Mouse (Mus musculus) liver, embryonic 14.5 days (tissue): ENCODE measurements around the gene Clrn2. TPM values are rescaled to one million over a fixed set of nuclear protein-coding genes. Genes with fewer than 3 reads are reported as not detected.
A peak's percentile ranks its signal among the peaks of the same experiment; 100 is the strongest.
"Not testable (repeated sequence)": the region's sequence is repeated elsewhere in the genome, so short reads cannot be mapped to it uniquely, and the experiment has no call there.

Source experiments
- ATAC-seq: fragments of 200-750 bp; cut with Nextera tagmentation; 2 replicates; pipeline ENCODE4 v1.8.0; 2017; ENCODE audit warnings: moderate number of reproducible peaks, mild to moderate bottlenecking, moderate library complexity; ENCODE audit not compliant: insufficient read depth
- DNase-seq, 3 experiments: peaks; one replicate each; pipeline ENCODE4 v3.0.0-alpha.2; 2012 to 2013; ENCODE audit warnings: low read depth in 3 of 3, low spot score in 3 of 3
- H3K27ac ChIP-seq: fragments of 300-500 bp; sonication (generic); 2 replicates; pipeline ENCODE4 v1.5.1; 2014; ENCODE audit warnings: moderate library complexity, mild to moderate bottlenecking, control low read depth, inconsistent platforms
- H3K27me3 ChIP-seq: fragments of 300-500 bp; sonication (generic); 2 replicates; pipeline ENCODE4 v1.6.1; 2014; ENCODE audit warnings: mild to moderate bottlenecking, low read length, moderate library complexity; ENCODE audit not compliant: control insufficient read depth, insufficient read depth
- H3K36me3 ChIP-seq: fragments of 300-500 bp; sonication (generic); replicated peaks from 2 replicates; pipeline ENCODE4 v1.6.1; 2014; ENCODE audit warnings: low read depth; ENCODE audit not compliant: control insufficient read depth, insufficient read depth
- H3K4me1 ChIP-seq, 2 experiments: fragments of 200-500 bp in 1 of 2; fragments of 300-500 bp in 1 of 2; sonication (generic) in 1 of 2; replicated peaks; 2 replicates each; pipeline ENCODE4 v1.6.1; 2012 to 2014; ENCODE audit warnings: antibody characterized with exemption in 1 of 2, inconsistent platforms in 1 of 2, low read length in 1 of 2; ENCODE audit not compliant: control insufficient read depth in 2 of 2, insufficient read depth in 2 of 2
- H3K4me2 ChIP-seq: fragments of 300-500 bp; sonication (generic); 2 replicates; pipeline ENCODE4 v1.6.1; 2014; ENCODE audit warnings: low read depth, mild to moderate bottlenecking, control low read depth, moderate library complexity
- H3K4me3 ChIP-seq, 2 experiments: fragments of 200-500 bp in 1 of 2; fragments of 300-500 bp in 1 of 2; sonication (generic) in 1 of 2; 2 replicates each; pipeline ENCODE4 v1.5.1; 2012 to 2014; ENCODE audit warnings: low read depth in 2 of 2, low read length in 2 of 2, mild to moderate bottlenecking in 2 of 2, control low read depth in 1 of 2, inconsistent platforms in 1 of 2, moderate library complexity in 1 of 2; ENCODE audit not compliant: insufficient read depth in 1 of 2
- H3K9ac ChIP-seq: fragments of 300-500 bp; sonication (generic); replicated peaks from 2 replicates; pipeline ENCODE4 v1.6.1; 2014; ENCODE audit warnings: mild to moderate bottlenecking, control low read depth, moderate library complexity
- H3K9me3 ChIP-seq: fragments of 300-500 bp; sonication (generic); 2 replicates; pipeline ENCODE4 v1.6.1; 2016; ENCODE audit warnings: low read length, mixed read lengths; ENCODE audit not compliant: control insufficient read depth
- CTCF ChIP-seq: IDR thresholded peaks from 2 replicates; pipeline ENCODE4 v1.5.1; 2016; ENCODE audit warnings: antibody characterized with exemption, low read depth, control low read depth
- EP300 ChIP-seq: IDR thresholded peaks from 2 replicates; pipeline ENCODE4 v1.6.1; 2016; ENCODE audit warnings: antibody characterized with exemption, low read depth
- WGBS: fragments of 180-500 bp; shearing (Covaris S2); extraction: QIAGEN DNeasy Blood & Tissue Kit; methylation state at CpG from one replicate; pipeline ENCODE4 v1.1.7; 2014; ENCODE audit not compliant: insufficient replicate concordance; 5-methylcytosine and 5-hydroxymethylcytosine counted together
- polyA plus RNA-seq, 2 experiments: library from polyadenylated mRNA; depleted of rRNA in 1 of 2; stranded (reverse) in 1 of 2; unstranded in 1 of 2; fragments of >200 nt; fragmentation: Nextera tagmentation in 1 of 2; extraction: Ambion mirVana in 1 of 2; gene quantifications; 2 replicates each; pipeline versions ENCODE4 v1.2.1 to v1.2.3; 2012 to 2014

Clrn2 gene
- polyA plus RNA-seq, 2 experiments: not detected

DNA sequence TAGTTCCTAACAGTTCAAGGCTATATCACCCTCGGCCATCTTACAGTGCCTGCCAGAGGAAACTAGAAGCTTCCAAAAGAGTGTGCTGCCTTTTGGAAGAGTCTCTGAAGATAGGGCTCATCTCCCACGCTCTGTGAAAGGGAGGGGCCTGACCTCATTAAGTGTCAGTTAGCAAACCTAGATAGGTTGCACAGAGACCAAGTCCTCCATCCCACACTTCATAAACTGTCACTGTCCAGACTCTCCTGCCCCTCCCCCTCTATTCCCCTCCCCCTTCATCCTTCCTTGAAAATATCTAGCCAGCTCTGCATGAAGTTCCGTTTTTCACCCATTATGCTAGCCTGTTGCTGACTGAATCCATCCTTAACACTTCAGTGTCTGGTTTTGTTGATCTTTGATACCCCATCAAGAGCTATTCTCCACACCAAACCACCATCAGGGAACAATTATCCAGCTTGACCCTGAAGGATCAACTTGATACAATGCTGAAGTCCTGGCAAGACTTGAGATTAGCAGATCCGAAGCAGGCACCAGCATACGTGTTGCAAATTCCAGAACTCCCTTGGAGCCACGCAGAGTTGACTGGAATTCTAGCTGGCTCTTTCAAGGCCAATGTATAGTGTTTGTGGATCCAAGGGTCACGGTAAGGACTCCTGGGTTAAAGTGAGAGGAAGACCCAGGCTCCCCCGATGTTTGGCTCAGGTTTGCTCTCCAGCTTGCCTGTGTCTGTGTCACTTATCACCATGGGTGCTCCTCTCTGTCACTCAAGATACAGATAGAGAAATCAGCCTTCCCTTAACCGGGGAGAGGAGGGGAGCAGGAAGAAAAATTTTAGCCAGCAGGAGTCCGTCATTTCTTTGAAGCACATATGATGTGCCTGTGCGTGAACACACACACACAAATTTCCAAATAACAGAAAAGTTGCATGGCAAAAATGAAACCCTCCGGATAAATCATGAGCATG lies 31.4 kb upstream of the Clrn2 start:
- TF ChIP-seq CTCF (no peak), EP300 (no peak)
- no peak for DNase-seq
- ATAC-seq: no peak
- no peaks in the 10 kb centered on the region for H3K4me1 ChIP-seq
- WGBS: 44% methylated on average over 12 of the region's 12 CpGs
- no peak overlapping the region for H3K27ac ChIP-seq
- H3K9me3 ChIP-seq: no peaks in the 10 kb centered on the region
- no peak overlapping the region for H3K4me3 ChIP-seq
- H3K9ac ChIP-seq: no peak overlapping the region
- no peaks in the 10 kb centered on the region for H3K36me3 ChIP-seq
- H3K27me3 ChIP-seq: no peaks in the 10 kb centered on the region
- no peak overlapping the region for H3K4me2 ChIP-seq

DNA sequence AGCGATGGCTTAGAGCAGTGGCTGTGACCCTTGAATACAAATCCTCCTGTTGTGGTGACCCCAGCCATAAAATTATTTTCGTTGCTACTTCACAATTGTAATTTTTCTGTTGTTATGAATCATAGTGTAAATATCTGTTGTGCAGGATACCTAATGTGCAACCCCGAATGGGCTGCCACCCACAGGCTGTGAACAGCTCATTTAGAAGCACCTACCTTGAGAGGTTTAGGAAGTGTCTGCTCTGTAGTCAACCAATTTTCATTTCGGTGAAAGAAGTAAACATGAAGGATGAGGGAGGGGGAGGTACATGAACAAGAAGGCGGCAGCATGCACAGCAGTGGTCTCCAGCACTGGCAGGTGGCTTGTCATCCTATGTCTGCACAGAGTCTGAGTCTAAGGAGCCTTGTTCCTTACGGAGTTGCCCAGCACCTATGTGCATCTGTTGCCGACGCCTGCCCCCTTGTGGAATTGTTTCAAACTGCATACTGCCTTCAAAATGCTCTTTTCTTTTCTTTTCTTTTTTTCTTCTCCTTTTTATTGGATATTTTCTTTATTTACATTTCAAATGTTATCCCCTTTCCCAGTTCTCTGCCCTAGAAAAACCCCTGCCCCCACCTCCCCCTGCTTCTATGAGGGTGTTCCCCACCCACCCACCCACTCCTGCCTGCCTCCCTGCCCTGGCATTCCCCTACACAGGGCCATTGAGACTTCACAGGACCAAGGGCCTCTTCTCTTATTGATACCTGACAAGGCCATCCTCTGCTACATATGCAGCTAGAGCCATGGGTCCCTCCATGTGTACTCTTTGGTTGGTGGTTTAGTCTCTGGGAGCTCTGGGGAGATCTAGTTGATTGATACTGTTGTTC lies 29.3 kb upstream of the Clrn2 start:
- 34% methylated on average over 8 of the region's 8 CpGs for WGBS
- DNase-seq (peak in 1 of 3 experiments; percentile 19), ATAC-seq (no peak)
- Histone ChIP-seq H3K4me2 (no peak overlapping the region), H3K4me3 (no peak overlapping the region), H3K4me1 (no peaks in the 10 kb centered on the region), H3K36me3 (no peaks in the 10 kb centered on the region), H3K9ac (no peak overlapping the region), H3K27ac (no peak overlapping the region), H3K27me3 (no peaks in the 10 kb centered on the region), H3K9me3 (no peaks in the 10 kb centered on the region)
- TF ChIP-seq EP300: no peak
- peak; percentile 81 for TF ChIP-seq CTCF

DNA sequence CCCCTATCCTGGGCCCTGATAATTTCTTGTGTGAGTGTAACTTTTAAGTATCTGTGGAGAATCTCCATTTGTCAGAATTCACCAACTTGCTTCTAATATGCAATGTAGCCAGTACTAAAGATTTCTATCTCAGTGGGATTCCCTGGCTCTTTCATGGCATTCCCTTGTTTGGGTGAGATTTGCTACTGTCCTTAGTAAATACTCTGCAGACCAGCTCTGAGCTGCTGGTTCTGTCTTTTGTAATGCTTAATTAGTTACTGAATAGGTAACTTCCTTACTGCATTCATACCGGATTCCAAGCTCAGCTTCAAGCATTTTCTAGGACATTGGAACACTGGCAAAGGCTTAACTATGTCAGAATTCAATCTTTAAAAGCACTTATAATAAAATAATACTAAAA lies 27.8 kb upstream of the Clrn2 start:
- H3K4me1 ChIP-seq, H3K27ac ChIP-seq, H3K4me2 ChIP-seq, H3K9ac ChIP-seq, ATAC-seq, H3K27me3 ChIP-seq, H3K4me3 ChIP-seq, H3K9me3 ChIP-seq, DNase-seq, H3K36me3 ChIP-seq: not testable (repeated sequence)
- 67% methylated on average over 1 of the region's 1 CpGs for WGBS

DNA sequence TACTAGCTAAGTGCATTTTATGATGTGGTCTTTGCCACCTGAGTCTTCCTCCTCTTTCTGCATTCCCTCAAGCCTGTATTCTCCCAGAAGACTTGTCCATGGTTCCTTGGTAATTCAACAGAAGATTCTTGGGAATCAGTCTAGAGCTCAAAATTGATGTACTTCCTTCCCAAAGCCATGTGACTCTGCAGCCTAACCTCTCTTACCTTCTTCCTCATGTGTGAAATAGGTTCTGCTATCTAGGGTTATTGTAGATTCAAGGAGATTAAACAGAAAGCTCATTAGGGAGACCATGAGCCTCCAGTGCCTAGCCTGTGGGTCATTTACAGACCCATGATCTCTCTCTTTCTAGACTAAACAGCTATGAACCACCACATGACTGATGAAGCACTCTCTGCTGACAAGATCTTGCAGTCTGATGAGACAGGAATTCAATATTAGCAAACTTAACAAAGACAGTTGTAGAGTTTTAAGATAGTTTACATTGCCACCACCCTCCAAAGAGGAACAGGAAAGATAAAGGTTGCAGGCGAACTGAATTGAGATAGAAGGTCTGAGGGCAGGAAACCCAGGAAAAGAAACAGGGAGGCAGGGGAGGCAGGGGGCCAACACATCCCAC lies 27.0 kb upstream of the Clrn2 start:
- ATAC-seq (no peak), DNase-seq (no peak)
- H3K27me3 ChIP-seq: no peaks in the 10 kb centered on the region
- TF ChIP-seq CTCF (no peak), EP300 (no peak)
- H3K9ac ChIP-seq: no peak overlapping the region
- H3K4me1 ChIP-seq: no peaks in the 10 kb centered on the region
- H3K4me2 ChIP-seq: no peak overlapping the region
- WGBS: 14% methylated on average over 1 of the region's 1 CpGs
- H3K9me3 ChIP-seq: no peaks in the 10 kb centered on the region
- H3K36me3 ChIP-seq: no peaks in the 10 kb centered on the region
- H3K27ac ChIP-seq: no peak overlapping the region
- no peak overlapping the region for H3K4me3 ChIP-seq
